Mouse (Mus musculus) R1 (cell line): ENCODE measurements around the gene Olfr398.

Experiments used
- DNase-seq: peaks from one replicate; pipeline ENCODE4 v3.0.0-alpha.2; 2018; ENCODE audit warnings: low read depth, low spot score

Olfr398 gene

GRCm38 (mm10) chr11:73990307-73990706 is at the start of gene Olfr398:
Gene Olfr398, minus strand, starts transcription at chr11:73990407.
- DNase-seq = no peak

GRCm38 (mm10) chr11:73993115-73993514 is 2.9 kb upstream of the Olfr398 start:
- DNase-seq = no peak

- no peak for DNase-seq
These were observed 29.7 kb downstream of the Olfr398 start, which contains the start of gene Olfr397 for GRCm38 (mm10) chr11:73960517-73960916. Gene Olfr397, plus strand, starts transcription at chr11:73960817.

GRCm38 (mm10) chr11:73936377-73936776 is 53.8 kb downstream of the Olfr398 start, which contains the start of gene Olfr23:
Gene Olfr23, plus strand, starts transcription at chr11:73936677.
- no peak for DNase-seq
